Mouse (Mus musculus) stomach, postnatal 0 days (tissue): ENCODE results near the gene Cntnap2. TPM values are rescaled to one million over a fixed set of nuclear protein-coding genes. Genes with fewer than 3 reads are reported as not detected.
A peak's percentile ranks its signal among the peaks of the same experiment; 100 is the strongest.

Experiments
- ATAC-seq: fragments of 200-750 bp; cut with Nextera tagmentation; 2 replicates; pipeline ENCODE4 v1.8.0; 2017; ENCODE audit not compliant: low FRiP score, low TSS enrichment
- DNase-seq: peaks from one replicate; pipeline ENCODE4 v3.0.0-alpha.2; 2016; ENCODE audit warnings: low spot score
- H3K27ac ChIP-seq: fragments of 300-500 bp; sonication (generic); replicated peaks from 2 replicates; pipeline ENCODE4 v1.5.1; 2014; ENCODE audit warnings: mild to moderate bottlenecking, control low read depth
- H3K27me3 ChIP-seq: fragments of 300-500 bp; sonication (generic); 2 replicates; pipeline ENCODE4 v1.6.1; 2014; ENCODE audit warnings: low read length; ENCODE audit not compliant: control insufficient read depth, insufficient read depth
- H3K36me3 ChIP-seq: fragments of 300-500 bp; sonication (generic); 2 replicates; pipeline ENCODE4 v1.6.1; 2014; ENCODE audit warnings: low read length, mixed read lengths; ENCODE audit not compliant: control insufficient read depth, insufficient read depth
- H3K4me1 ChIP-seq: fragments of 300-500 bp; sonication (generic); replicated peaks from 2 replicates; pipeline ENCODE4 v1.6.1; 2014; ENCODE audit warnings: antibody characterized with exemption; ENCODE audit not compliant: control insufficient read depth, insufficient read depth
- H3K4me2 ChIP-seq: fragments of 300-500 bp; sonication (generic); replicated peaks from 2 replicates; pipeline ENCODE4 v1.6.1; 2014; ENCODE audit warnings: low read depth, mild to moderate bottlenecking, control low read depth, moderate library complexity
- H3K4me3 ChIP-seq: fragments of 300-500 bp; sonication (generic); 2 replicates; pipeline ENCODE4 v1.5.1; 2014; ENCODE audit warnings: low read depth, low read length, control low read depth
- H3K9ac ChIP-seq: fragments of 300-500 bp; sonication (generic); 2 replicates; pipeline ENCODE4 v1.6.1; 2014; ENCODE audit warnings: mild to moderate bottlenecking, low read length, control low read depth, mixed read lengths
- H3K9me3 ChIP-seq: fragments of 300-500 bp; sonication (generic); 2 replicates; pipeline ENCODE4 v1.6.1; 2016; ENCODE audit warnings: low read length; ENCODE audit not compliant: control insufficient read depth
- CTCF ChIP-seq: IDR thresholded peaks from 2 replicates; pipeline ENCODE4 v1.5.1; 2016; ENCODE audit warnings: antibody characterized with exemption, low read depth, mild to moderate bottlenecking, moderate library complexity
- EP300 ChIP-seq: optimal IDR thresholded peaks from 2 replicates; pipeline ENCODE3; 2016; ENCODE audit warnings: antibody characterized with exemption
- WGBS: fragments of 180-500 bp; shearing (Covaris S2); extraction: QIAGEN DNeasy Blood & Tissue Kit; methylation state at CpG from one replicate; pipeline ENCODE4 v1.1.7; 2014; 5-methylcytosine and 5-hydroxymethylcytosine counted together
- polyA plus RNA-seq: library from polyadenylated mRNA; unstranded; fragments of >200 nt; fragmentation: Nextera tagmentation; extraction: Ambion mirVana; gene quantifications from 2 replicates; pipeline ENCODE4 v1.2.1, GENCODE M21; 2015

Gene Cntnap2
- polyA plus RNA-seq, 1 experiment from 2014 or later = 0.55 TPM

DNA sequence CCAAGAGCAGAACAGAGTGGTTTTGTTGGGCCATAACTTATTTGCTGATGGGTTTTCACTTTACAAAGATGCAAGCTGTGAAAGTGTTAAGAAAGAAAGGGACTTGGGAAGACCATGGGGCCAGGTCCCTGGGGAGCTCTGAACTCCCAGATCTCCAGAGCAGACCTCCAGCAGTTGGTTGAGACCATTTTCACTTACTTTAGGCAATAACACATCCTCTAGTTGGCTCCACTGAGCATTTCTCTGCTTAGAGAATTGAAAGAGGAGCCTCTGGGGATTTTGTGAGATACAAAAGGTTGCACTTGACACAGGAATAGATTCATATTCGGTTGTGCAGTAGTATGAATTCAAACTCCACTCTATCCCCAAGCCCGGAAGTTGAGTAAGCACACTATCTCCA, 2196.1 kb downstream of the Cntnap2 start:
- no peak for TF ChIP-seq CTCF
- TF ChIP-seq EP300 = no peak
- H3K9me3 ChIP-seq = no peaks in the 10 kb centered on the region
- H3K9ac ChIP-seq = no peak overlapping the region
- WGBS = 74% methylated on average over 2 of the region's 2 CpGs
- H3K36me3 ChIP-seq = no peaks in the 10 kb centered on the region
- no peaks in the 10 kb centered on the region for H3K4me1 ChIP-seq
- ATAC-seq = no peak
- H3K27ac ChIP-seq = no peak overlapping the region
- H3K4me2 ChIP-seq = no peak overlapping the region
- no peaks in the 10 kb centered on the region for H3K27me3 ChIP-seq
- no peak overlapping the region for H3K4me3 ChIP-seq
- DNase-seq = no peak

- WGBS = 72% methylated on average over 4 of the region's 4 CpGs
- no peaks in the 10 kb centered on the region for H3K27me3 ChIP-seq
- ATAC-seq = 0 out of 2 replicates have a peak, but pooled peaks have one; percentile 21
- DNase-seq = no peak
- H3K36me3 ChIP-seq = no peaks in the 10 kb centered on the region
- H3K4me1 ChIP-seq = no peaks in the 10 kb centered on the region
- TF ChIP-seq EP300 (no peak), CTCF (no peak)
- no peak overlapping the region for H3K4me3 ChIP-seq
- H3K4me2 ChIP-seq = no peak overlapping the region
- no peak overlapping the region for H3K27ac ChIP-seq
- no peaks in the 10 kb centered on the region for H3K9me3 ChIP-seq
- H3K9ac ChIP-seq = no peak overlapping the region
Observed at GRCm38 (mm10) chr6:47256227-47256887, 2197.2 kb downstream of the Cntnap2 start.

DNA sequence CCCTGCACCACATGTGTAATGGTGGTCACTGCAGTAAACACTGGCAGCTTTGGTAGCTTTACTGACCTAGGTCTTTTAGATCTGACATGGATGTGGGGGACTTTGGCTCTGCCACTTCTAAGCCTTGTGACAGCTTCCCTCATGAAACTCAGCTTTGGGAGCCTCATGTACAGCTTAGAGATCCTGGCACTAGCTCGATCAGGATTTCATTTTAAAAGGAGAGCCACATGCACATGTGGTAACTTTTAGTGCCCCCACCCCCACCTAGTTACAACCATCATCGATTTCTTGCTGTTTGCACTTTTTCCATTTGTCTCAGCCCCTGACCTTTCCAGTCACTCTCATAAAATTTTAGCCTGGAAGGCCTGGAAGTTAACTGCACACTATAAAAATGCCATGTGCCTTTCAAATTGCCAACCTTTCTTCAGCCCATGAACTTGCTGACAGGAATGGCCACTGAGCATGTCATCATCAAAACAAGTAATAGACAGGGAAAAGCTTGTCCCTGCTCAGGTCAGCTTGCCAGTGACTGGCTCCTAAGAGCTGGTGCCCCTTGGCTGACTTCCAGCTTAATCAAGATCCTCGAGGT, 2197.9 kb downstream of the Cntnap2 start:
- Histone ChIP-seq H3K27me3 (no peaks in the 10 kb centered on the region), H3K9me3 (no peaks in the 10 kb centered on the region), H3K4me1 (no peaks in the 10 kb centered on the region), H3K9ac (no peak overlapping the region), H3K36me3 (no peaks in the 10 kb centered on the region), H3K4me2 (no peak overlapping the region), H3K4me3 (no peak overlapping the region), H3K27ac (no peak overlapping the region)
- 46% methylated on average over 3 of the region's 3 CpGs for WGBS
- TF ChIP-seq CTCF = no peak
- no peak for TF ChIP-seq EP300
- ATAC-seq (no peak), DNase-seq (no peak)

DNA sequence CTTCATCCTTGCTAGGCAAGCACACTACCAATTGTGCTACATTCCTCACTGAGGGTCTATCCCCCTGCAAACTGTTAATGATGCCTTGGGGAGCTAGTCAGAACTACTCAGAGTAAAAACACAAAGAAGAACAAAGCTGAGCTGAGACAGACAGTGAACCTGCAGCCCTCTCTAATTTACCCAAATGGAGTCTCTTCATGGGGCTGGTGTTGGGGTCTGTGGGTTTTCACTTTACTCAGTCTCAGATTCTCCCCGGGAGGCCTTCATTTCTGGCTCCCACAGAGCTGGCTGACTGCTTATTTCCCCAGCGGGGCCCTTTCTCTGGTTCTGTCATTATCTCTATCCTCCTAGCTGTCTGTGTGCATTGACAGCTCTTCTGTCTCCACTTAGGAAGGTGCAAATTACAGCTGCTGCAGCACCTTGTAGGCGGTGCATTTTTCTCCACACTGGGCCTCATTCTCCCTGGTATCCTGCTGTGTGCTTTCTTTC, 2200.5 kb downstream of the Cntnap2 start:
- Histone ChIP-seq H3K4me2 (no peak overlapping the region), H3K9me3 (no peaks in the 10 kb centered on the region), H3K27me3 (no peaks in the 10 kb centered on the region), H3K9ac (no peak overlapping the region), H3K4me1 (no peaks in the 10 kb centered on the region), H3K36me3 (no peaks in the 10 kb centered on the region), H3K4me3 (no peak overlapping the region), H3K27ac (no peak overlapping the region)
- DNase-seq = no peak
- no peak for ATAC-seq
- no peak for TF ChIP-seq CTCF
- no peak for TF ChIP-seq EP300
- WGBS = 40% methylated on average over 3 of the region's 3 CpGs

- H3K36me3 ChIP-seq = no peaks in the 10 kb centered on the region
- H3K4me3 ChIP-seq = no peak overlapping the region
- DNase-seq = no peak
- TF ChIP-seq CTCF (no peak), EP300 (no peak)
- no peak overlapping the region for H3K4me2 ChIP-seq
- no peak overlapping the region for H3K9ac ChIP-seq
- no peak for ATAC-seq
- no peaks in the 10 kb centered on the region for H3K4me1 ChIP-seq
- no peaks in the 10 kb centered on the region for H3K27me3 ChIP-seq
- 43% methylated on average over 3 of the region's 3 CpGs for whole genome bisulfite sequencing
- no peaks in the 10 kb centered on the region for H3K9me3 ChIP-seq
- no peak overlapping the region for H3K27ac ChIP-seq
Observed at GRCm38 (mm10) chr6:47267236-47267635, 2208.1 kb downstream of the Cntnap2 start.

GRCm38 (mm10) chr6:47269455-47269854, 2210.3 kb downstream of the Cntnap2 start:
- no peaks in the 10 kb centered on the region for H3K4me1 ChIP-seq
- no peaks in the 10 kb centered on the region for H3K36me3 ChIP-seq
- no peak overlapping the region for H3K27ac ChIP-seq
- 68% methylated on average over 3 of the region's 3 CpGs for WGBS
- H3K4me3 ChIP-seq = no peak overlapping the region
- H3K4me2 ChIP-seq = no peak overlapping the region
- H3K9ac ChIP-seq = no peak overlapping the region
- no peak for TF ChIP-seq EP300
- TF ChIP-seq CTCF = no peak
- ATAC-seq (no peak), DNase-seq (no peak)
- H3K27me3 ChIP-seq = no peaks in the 10 kb centered on the region
- H3K9me3 ChIP-seq = no peaks in the 10 kb centered on the region
